Mouse (Mus musculus): Measurements from ENCODE around the gene Zfp575. TPM values are rescaled to one million over a fixed set of nuclear protein-coding genes. Genes with fewer than 3 reads are reported as not detected.

The Zfp575 gene
- polyA plus RNA-seq, 1 experiment from 2014 or later = 3.6 TPM

DNA sequence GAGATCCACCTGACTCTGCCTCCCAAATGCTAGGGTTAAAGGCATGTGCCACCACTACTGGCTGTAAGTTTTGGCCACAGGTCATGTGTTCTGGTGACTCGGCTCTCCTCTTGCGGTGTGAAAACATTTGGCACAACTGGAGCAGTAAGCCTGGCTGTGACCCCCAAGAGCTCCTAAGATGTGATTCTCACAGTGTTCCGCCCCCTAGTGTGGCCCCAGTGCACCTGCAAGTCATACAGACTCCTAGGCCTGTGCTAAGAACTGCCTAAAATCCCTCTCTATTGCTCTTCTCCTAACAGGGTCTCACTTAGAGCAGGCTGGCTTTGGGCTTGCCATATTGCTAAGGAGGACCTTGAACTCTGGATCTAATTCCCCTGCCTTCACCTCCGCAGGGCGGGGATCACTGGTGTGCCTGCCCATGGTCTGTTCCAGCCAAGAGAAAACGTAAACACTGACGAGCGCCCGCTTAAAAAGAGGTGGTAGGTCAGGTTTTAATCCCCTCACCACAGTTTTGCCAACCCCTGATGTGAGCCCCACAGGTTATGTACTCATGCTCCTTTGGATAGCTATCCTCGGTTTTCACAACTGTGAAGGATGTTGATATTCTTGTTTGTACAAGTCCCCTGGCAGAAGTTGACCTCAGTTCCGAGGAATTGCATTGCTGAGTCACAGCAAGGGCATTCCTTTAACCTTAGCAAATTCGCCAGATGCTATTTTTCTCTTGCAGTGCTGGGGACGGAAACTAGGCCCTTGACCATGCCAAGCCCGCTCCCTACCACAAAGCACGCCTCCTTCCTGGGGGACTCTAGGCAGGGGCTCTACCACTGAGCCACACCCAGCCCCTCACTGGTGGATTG lies 12.0 kb upstream of the Zfp575 start:
- H3K36me3 ChIP-seq = 0 out of 2 replicates have a peak, but pooled peaks cover 3% of the 10 kb centered on the region
- WGBS = 65% methylated on average over 15 of the region's 15 CpGs
- H3K9me3 ChIP-seq = no peaks in the 10 kb centered on the region
- no peak overlapping the region for H3K9ac ChIP-seq
- H3K4me2 ChIP-seq (replicated peaks) = no peak overlapping the region
- H3K4me3 ChIP-seq (replicated peaks) = no peak overlapping the region
- peak; percentile 23; the same call in 1 of the 2 replicates for ATAC-seq
- H3K27me3 ChIP-seq (replicated peaks) = no peaks in the 10 kb centered on the region
- peaks cover 12% of the 10 kb centered on the region for H3K4me1 ChIP-seq (replicated peaks)
- no peak overlapping the region for H3K27ac ChIP-seq

DNA sequence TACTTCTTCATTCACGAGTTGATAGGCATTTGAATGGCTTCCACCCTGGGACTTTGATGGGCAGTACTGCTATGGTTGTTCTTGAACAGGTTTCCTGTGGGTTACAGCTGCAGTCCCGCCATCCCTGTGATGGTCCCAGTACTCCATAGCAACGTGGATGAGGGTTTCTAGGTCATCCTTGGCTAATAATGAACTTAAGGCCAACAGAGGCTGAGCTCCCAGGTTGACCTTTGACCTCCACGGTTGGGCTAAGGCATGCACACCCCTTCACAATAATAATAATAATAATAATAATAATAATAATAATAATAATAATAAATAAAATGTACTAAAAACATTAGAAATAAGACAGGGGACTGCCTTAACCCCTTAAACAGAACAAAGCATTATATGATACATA lies 10.7 kb upstream of the Zfp575 start:
- H3K9me3 ChIP-seq = no peaks in the 10 kb centered on the region
- H3K4me2 ChIP-seq (replicated peaks) = no peak overlapping the region
- WGBS = 64% methylated on average over 4 of the region's 4 CpGs
- ATAC-seq = no peak
- no peak overlapping the region for H3K27ac ChIP-seq
- no peaks in the 10 kb centered on the region for H3K27me3 ChIP-seq (replicated peaks)
- H3K4me1 ChIP-seq (replicated peaks) = peaks cover 19% of the 10 kb centered on the region
- no peak overlapping the region for H3K9ac ChIP-seq
- H3K36me3 ChIP-seq = no peaks in the 10 kb centered on the region
- no peak overlapping the region for H3K4me3 ChIP-seq (replicated peaks)

DNA sequence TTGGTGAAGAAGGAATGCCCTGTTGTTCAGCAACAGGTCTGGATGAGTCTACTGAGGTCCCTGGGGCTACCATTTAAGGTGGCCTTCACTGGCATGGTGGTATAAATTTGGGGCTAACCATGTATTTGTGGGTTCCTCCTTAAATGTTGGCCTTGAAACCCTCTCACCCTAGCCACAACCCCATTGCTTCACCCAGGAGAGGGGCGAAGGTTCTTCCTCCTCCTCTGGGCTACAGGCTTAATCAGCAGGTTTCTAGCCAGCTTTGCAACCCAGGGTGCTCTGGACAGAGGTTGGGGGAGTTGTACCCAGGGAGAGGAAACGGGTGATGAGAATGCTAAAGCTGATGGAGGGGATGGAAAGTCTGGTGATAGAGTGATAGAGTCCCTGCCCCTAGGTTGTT lies 8.0 kb upstream of the Zfp575 start:
- 63% methylated on average over 2 of the region's 2 CpGs for WGBS
- no peaks in the 10 kb centered on the region for H3K36me3 ChIP-seq
- no peaks in the 10 kb centered on the region for H3K27me3 ChIP-seq (replicated peaks)
- no peak overlapping the region for H3K9ac ChIP-seq
- ATAC-seq = no peak
- no peaks in the 10 kb centered on the region for H3K9me3 ChIP-seq
- H3K4me1 ChIP-seq (replicated peaks) = peaks cover 19% of the 10 kb centered on the region
- peak overlapping the region; percentile 80 for H3K4me2 ChIP-seq (replicated peaks)
- H3K4me3 ChIP-seq (replicated peaks) = no peak overlapping the region
- no peak overlapping the region for H3K27ac ChIP-seq

DNA sequence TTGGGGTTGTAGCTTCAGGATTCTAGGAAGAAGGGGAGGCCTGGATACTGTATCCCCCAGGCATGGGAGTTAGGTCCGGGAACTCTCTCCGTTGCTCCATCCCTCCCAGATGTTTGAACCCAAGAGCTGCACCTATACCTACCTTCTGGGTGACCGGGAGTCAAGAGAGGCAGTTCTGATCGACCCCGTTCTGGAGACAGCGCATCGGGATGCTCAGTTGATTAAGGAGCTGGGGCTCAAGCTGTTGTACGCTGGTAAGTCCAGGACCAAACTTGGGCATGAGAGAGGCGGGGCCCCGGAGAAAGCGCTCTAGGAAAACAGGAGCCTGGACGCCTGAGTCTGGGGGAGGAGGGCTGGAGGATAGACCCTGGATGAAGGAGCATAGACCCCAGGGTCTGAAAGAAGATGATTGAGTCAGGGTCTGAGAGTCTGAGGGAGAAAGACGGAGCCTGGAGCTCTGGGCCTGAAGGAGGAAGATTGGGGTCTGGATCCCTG lies 6.9 kb upstream of the Zfp575 start:
- H3K9me3 ChIP-seq = no peaks in the 10 kb centered on the region
- H3K4me2 ChIP-seq (replicated peaks) = peak overlapping the region; percentile 80
- H3K4me1 ChIP-seq (replicated peaks) = peaks cover 19% of the 10 kb centered on the region
- ATAC-seq = no peak
- H3K27me3 ChIP-seq (replicated peaks) = no peaks in the 10 kb centered on the region
- peak overlapping the region; percentile 53 for H3K9ac ChIP-seq
- no peak overlapping the region for H3K27ac ChIP-seq
- WGBS = 5% methylated on average over 13 of the region's 13 CpGs
- no peaks in the 10 kb centered on the region for H3K36me3 ChIP-seq
- peak overlapping the region; percentile 56 for H3K4me3 ChIP-seq (replicated peaks)

DNA sequence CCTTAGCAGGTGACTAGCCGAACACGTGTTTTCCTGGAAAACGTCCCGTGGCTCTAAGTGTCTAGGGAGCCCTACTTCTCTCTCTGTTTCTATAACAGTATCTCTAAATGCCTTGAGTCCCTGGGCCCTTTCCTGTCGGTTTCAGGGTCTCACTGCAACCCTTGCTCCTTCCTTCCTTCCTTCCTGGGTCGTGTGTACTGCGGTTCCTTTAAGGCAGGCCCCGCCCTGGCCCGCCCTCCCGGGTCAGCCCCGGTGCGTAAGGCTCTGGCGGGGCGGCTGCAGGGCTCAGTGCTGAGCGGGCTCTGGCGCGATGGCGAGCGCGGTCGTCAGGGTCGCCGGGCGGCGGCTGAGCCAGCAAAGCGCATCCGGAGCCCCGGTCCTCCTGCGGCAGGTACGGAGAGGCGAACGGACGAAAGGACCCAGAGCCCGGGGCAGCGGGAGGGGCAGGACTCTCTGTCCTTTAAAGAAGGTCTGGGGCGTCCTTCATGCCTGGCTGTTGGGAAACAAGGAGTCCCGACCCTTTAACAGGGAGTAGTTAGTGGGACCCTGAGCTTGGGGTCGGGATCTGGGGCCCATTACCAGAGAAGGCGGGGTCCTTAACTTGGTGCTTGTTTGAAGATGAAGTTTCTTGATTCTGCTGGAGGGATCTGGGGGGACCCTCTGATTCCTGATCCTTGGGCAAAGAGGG lies 6.3 kb upstream of the Zfp575 start:
- peak overlapping the region; percentile 53 for H3K9ac ChIP-seq
- no peak overlapping the region for H3K27ac ChIP-seq
- H3K36me3 ChIP-seq = no peaks in the 10 kb centered on the region
- peak overlapping the region; percentile 80 for H3K4me2 ChIP-seq (replicated peaks)
- 2% methylated on average over 39 of the region's 39 CpGs for WGBS
- ATAC-seq = peak; percentile 95
- H3K27me3 ChIP-seq (replicated peaks) = no peaks in the 10 kb centered on the region
- H3K4me3 ChIP-seq (replicated peaks) = peak overlapping the region; percentile 56
- H3K4me1 ChIP-seq (replicated peaks) = peaks cover 19% of the 10 kb centered on the region
- no peaks in the 10 kb centered on the region for H3K9me3 ChIP-seq

DNA sequence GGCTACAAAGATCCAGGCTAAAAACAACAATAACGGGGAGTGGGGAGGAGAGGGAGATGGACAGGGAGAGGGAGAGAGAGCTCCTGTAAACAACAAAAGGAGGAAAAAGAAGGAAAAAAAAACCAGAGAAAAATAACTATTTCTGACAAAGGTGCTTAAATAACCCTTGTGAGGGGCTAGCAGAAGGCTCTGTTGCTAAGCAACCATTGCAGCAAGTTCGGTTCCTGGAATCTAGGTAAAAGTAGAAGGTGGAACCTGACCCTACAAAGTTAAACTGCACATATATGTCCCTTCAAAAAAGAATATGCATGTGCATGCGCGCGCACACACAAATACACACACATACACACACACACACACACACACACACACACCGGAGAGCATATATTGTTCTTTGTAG lies 5.3 kb upstream of the Zfp575 start:
- no peak overlapping the region for H3K9ac ChIP-seq
- WGBS = 74% methylated on average over 6 of the region's 6 CpGs
- no peaks in the 10 kb centered on the region for H3K9me3 ChIP-seq
- no peak overlapping the region for H3K4me3 ChIP-seq (replicated peaks)
- H3K4me2 ChIP-seq (replicated peaks) = no peak overlapping the region
- H3K27ac ChIP-seq = no peak overlapping the region
- no peaks in the 10 kb centered on the region for H3K27me3 ChIP-seq (replicated peaks)
- no peaks in the 10 kb centered on the region for H3K36me3 ChIP-seq
- peaks cover 24% of the 10 kb centered on the region for H3K4me1 ChIP-seq (replicated peaks)
- no peak for ATAC-seq

DNA sequence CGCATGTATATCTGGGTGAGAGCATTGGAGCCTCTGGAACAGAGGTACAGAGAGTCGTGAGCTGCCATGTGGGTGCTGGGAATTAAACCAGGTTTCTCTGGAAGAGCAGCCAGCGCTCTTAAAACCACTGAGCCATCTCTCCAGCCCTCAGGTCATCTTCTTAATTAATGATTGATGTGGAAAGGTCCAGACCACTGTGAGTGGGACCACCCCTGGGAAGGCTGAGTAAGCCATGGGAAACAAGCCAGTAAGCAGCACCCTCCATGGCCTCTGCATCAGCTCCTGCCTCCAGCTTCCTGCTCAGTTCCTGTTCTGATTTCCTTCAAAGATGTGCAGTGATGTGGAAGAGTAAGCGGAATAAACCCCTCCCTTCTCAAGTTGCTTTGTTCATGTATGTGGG lies 4.7 kb upstream of the Zfp575 start:
- WGBS = 63% methylated on average over 4 of the region's 4 CpGs

DNA sequence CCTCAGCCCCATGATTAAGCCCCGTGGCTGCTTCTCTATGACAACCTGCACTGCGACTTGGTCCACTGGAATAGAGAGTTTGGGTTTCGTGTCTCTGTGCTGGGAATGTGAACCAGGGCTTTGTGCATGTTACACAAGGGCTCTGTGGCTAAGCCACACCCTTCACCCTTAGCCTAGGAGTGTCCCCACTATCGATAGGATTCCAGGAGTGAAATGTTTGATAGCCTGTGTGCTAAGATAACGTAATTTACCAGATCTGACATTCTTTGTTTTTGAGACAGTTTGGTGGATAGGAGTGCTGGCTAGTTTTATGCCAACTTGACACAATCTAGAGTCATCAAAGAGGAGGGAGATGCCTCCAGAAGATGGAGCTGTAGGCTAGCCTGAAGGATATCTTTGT lies 4.3 kb upstream of the Zfp575 start:
- H3K9ac ChIP-seq = no peak overlapping the region
- no peaks in the 10 kb centered on the region for H3K27me3 ChIP-seq (replicated peaks)
- H3K4me2 ChIP-seq (replicated peaks) = no peak overlapping the region
- H3K36me3 ChIP-seq = no peaks in the 10 kb centered on the region
- H3K4me1 ChIP-seq (replicated peaks) = peaks cover 34% of the 10 kb centered on the region
- no peak overlapping the region for H3K27ac ChIP-seq
- no peaks in the 10 kb centered on the region for H3K9me3 ChIP-seq
- 56% methylated on average over 5 of the region's 5 CpGs for WGBS
- H3K4me3 ChIP-seq (replicated peaks) = no peak overlapping the region
- ATAC-seq = no peak

More for the DNA sequence above, 4.7 kb upstream of the Zfp575 start:
- no peaks in the 10 kb centered on the region for H3K9me3 ChIP-seq
- no peak overlapping the region for H3K9ac ChIP-seq
- no peaks in the 10 kb centered on the region for H3K27me3 ChIP-seq (replicated peaks)
- no peaks in the 10 kb centered on the region for H3K36me3 ChIP-seq
- ATAC-seq = no peak
- H3K4me1 ChIP-seq (replicated peaks) = peaks cover 30% of the 10 kb centered on the region
- no peak overlapping the region for H3K27ac ChIP-seq
- no peak overlapping the region for H3K4me3 ChIP-seq (replicated peaks)
- no peak overlapping the region for H3K4me2 ChIP-seq (replicated peaks)

DNA sequence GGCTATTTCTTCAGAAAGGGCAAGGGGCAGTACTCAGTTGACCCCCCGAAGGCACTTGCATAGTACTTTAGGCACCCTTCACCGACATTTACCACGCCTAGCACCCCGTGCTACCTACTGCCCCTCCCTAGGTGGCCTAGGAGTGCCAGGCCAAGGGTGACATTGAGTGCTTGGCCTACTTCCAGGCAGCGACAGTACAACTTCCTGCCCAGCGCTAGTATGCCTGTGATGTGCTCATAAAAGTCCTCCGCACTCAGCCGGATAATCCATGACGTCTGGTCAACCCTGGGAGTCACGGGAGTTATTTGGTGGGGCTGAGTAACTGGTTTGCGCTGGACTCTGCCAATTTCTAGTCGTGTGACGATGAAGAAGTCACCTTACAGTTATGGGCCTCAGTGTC lies 895 bp upstream of the Zfp575 start:
- Histone ChIP-seq H3K4me3 (replicated peaks) (no peak overlapping the region), H3K4me2 (replicated peaks) (no peak overlapping the region), H3K9ac (no peak overlapping the region), H3K4me1 (replicated peaks) (peaks cover 20% of the 10 kb centered on the region), H3K36me3 (no peaks in the 10 kb centered on the region), H3K9me3 (no peaks in the 10 kb centered on the region), H3K27me3 (replicated peaks) (peaks cover 23% of the 10 kb centered on the region), H3K27ac (no peak overlapping the region)
- peak; percentile 52; the same call in 1 of the 2 replicates for ATAC-seq
- whole genome bisulfite sequencing = 67% methylated on average over 13 of the region's 13 CpGs

DNA sequence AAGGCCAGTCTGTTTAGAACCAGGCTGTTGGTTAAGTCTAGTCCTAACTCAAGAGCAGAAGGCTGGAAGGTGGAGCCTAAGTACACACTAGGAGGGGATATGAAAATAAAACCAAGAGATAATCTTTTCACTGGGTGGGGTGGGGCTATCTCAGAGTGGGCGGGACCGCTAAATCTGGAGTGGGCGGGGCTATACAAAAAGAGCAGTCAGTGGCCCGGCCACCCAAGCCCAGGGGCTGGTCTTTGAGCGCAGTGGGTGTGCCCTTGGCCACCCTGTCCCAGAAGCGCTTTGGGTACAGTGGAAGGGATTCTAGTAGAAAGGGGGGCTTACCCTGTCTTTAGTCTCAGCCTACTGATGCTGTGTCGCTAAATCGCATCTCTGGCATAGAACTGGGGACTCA lies 613 bp downstream of the Zfp575 start:
- Histone ChIP-seq H3K4me1 (replicated peaks) (peaks cover 18% of the 10 kb centered on the region), H3K9ac (peak overlapping the region; percentile 60; the same call in 1 of the 2 replicates), H3K4me3 (replicated peaks) (peak overlapping the region; percentile 51), H3K9me3 (no peaks in the 10 kb centered on the region), H3K27ac (no peak overlapping the region), H3K4me2 (replicated peaks) (peak overlapping the region; percentile 87), H3K27me3 (replicated peaks) (peaks cover 23% of the 10 kb centered on the region), H3K36me3 (no peaks in the 10 kb centered on the region)
- WGBS = 8% methylated on average over 8 of the region's 8 CpGs
- ATAC-seq = peak; percentile 75

DNA sequence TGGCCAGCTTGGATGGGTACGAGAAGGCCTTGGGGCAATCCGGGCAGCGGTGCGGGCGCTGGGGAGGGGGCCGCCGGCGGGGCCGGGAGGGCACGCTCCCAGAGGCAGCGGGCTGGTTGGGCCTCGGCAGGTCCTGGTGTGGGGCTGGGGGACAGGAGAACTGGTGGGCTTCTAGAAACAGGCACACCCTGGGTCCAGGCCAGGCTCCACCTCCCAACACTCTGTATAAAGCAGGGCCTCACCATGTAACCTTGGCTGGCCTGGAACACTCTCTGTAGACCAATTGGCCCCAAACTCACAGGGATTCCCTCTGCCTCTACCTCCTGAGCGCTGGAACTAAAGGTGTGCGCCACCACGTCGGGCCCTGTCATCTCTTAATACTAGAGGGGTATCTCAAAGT lies 1.4 kb downstream of the Zfp575 start:
- no peaks in the 10 kb centered on the region for H3K36me3 ChIP-seq
- H3K9me3 ChIP-seq = no peaks in the 10 kb centered on the region
- H3K9ac ChIP-seq = no peak overlapping the region
- H3K4me2 ChIP-seq (replicated peaks) = no peak overlapping the region
- H3K4me1 ChIP-seq (replicated peaks) = peaks cover 18% of the 10 kb centered on the region
- no peak for ATAC-seq
- no peak overlapping the region for H3K4me3 ChIP-seq (replicated peaks)
- H3K27me3 ChIP-seq (replicated peaks) = peaks cover 23% of the 10 kb centered on the region
- WGBS = 46% methylated on average over 16 of the region's 16 CpGs
- H3K27ac ChIP-seq = no peak overlapping the region

DNA sequence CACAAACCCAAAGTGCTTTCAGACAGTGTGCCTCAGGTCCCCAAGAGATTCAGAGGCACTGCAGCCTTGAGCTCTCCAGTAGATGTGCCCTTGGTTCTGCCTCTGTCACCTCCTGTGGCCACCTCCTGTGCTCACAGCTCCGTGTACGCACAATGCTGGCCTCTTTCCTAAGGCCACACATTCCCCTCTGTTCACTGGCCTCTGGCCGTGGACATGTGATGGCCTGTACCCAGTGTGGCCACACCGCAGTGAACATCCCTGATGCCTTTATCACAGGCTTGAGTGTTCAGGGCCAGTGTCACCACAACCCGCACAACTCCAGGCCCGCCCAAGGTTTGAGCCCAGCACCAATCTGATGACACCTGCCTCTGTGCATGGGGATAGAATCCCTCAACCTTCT lies 2.6 kb downstream of the Zfp575 start:
- no peak for ATAC-seq
- Histone ChIP-seq H3K4me1 (replicated peaks) (peaks cover 18% of the 10 kb centered on the region), H3K9ac (no peak overlapping the region), H3K4me3 (replicated peaks) (no peak overlapping the region), H3K9me3 (no peaks in the 10 kb centered on the region), H3K4me2 (replicated peaks) (no peak overlapping the region), H3K27me3 (replicated peaks) (peaks cover 23% of the 10 kb centered on the region), H3K27ac (no peak overlapping the region), H3K36me3 (no peaks in the 10 kb centered on the region)
- 94% methylated on average over 6 of the region's 6 CpGs for WGBS

All from intestine, embryonic 15.5 days (tissue).